Mouse (Mus musculus) right cerebral cortex, postnatal 14 days (tissue): ENCODE results near the gene Fam181a.

Experiments
- DNase-seq: peaks from one replicate; pipeline ENCODE4 v3.0.0; 2022

Gene Fam181a

GRCm38 (mm10) chr12:103310744-103311267, at the start of gene Fam181a:
TSS of gene Fam181a (plus strand) at chr12:103310975.
- no peak for DNase-seq

GRCm38 (mm10) chr12:103262017-103262865, 48.5 kb upstream of the Fam181a start:
- DNase-seq, result no peak

DNA sequence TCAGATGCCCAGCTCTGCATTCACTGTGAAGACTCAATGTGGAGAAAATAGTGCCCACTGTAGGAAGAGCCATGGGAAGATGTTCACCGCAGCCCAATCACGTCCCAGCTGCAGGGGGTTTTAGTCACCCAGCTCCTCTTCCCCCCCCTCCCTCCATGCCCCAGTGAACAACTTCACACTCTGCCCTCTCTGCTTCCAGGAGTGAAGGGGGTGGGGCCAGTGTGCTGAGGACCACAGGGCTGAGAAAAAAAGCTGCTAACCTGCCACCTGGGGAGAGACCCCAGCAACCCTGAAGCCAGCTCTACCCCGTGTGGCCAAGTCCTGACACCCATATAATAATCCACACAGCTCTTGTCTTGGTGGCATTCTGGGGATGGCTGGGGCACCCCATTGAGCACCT, 44.2 kb upstream of the Fam181a start:
- DNase-seq, result no peak

DNA sequence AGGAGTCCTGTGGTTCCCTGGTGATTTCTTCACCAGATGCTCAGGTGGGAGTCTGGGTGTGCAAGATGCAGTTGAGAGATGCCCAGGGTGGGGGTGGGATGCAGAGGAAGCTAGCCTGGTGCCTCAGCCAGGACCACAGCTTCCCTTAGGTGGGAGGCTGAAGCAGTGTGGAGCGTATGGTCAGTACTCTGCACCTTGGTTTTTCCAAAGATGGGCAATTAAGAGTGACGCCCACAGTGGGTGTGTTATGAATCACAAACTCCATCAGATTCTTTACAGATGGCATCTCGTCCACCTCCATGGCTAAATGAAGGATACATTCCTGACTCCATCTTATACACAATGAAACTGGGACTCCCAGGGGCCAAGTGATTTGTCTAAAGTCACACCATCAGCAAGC, 38.6 kb upstream of the Fam181a start:
- DNase-seq, result no peak

DNA sequence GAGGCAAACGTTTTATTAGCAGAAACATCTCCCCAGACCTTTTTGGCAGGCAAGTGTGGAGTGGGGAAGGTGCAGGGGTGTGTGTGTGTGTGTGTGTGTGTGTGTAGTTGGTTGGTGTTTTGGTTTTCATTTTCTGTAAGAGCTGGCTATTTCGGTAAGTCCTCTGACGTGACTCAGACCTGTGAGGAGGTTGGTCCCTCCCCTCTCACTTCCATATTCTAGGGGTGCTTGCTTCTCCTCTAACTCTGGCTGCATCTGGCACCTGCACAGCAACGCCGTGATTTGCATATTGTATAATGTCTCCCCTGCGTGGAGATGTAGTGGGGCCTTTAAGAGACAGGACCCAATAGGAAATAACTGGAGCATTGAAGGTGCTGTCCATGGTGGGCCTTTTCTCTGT, 37.7 kb upstream of the Fam181a start:
- no peak for DNase-seq

GRCm38 (mm10) chr12:103273732-103274131, 37.0 kb upstream of the Fam181a start:
- DNase-seq, result no peak

- no peak for DNase-seq
These were observed 34.4 kb upstream of the Fam181a start for GRCm38 (mm10) chr12:103276422-103276821.

GRCm38 (mm10) chr12:103281491-103281890, 29.3 kb upstream of the Fam181a start:
- no peak for DNase-seq

DNA sequence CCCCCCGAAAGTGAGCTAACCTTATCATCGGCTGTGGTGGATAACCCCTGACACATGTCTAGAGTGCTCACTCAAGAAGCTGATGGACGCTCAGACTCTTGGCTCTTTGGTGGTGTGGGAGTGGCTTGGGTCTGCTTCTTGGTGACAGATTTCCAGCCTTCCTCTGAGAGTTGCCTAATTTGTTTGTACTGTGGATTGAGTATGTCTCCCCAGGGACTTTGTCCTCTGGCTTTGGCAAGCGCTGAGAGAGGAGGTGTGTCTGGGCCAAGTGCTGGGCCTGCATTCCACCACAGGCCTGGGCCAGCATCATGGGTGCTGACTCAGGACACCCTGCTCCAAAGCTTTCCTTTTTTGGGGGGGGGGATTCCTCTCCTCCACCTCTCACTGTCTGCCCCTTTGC, 28.9 kb upstream of the Fam181a start:
- no peak for DNase-seq

- no peak for DNase-seq
These were observed 27.8 kb upstream of the Fam181a start for GRCm38 (mm10) chr12:103282936-103283335.

DNA sequence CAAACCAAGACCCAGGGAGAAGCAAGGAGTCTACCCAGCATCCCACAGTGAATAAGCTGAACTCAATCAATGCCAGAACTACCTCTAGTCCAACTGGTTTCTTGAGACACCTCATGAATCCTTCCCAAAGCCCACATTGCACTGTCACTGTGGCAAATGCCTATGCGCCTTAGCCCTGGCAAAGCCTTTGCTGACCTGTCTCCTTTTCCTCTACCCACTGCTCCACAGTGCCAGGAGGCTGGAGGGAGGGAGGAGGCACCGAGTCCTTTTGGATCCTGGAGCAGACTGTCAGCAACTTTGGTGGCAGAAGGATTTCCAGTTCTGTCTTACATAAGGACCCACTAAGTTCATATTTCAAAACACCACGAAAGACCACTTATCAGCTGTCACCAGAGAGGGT, 27.4 kb upstream of the Fam181a start:
- no peak for DNase-seq

- no peak for DNase-seq
These were observed 23.5 kb upstream of the Fam181a start for GRCm38 (mm10) chr12:103287276-103287675.

DNA sequence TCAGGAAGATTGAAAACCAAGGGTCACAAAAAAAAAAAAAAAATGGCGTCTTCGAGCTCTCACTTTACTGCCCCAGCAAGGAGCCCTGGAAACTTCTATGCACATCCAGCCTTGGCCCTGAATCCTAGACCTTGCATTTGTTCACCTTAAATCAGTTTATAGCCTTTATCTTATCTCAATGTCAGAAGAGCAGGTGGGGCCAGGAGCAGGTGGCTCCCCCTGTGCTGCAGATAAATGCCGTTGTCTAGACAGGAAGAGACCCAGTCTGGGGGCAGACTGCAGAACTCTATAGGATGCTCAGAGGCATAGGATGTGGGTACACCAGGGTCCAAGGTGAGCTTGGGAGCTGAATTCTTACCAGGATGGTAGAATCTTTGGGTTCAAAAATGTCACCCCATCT, 18.4 kb upstream of the Fam181a start:
- no peak for DNase-seq

DNA sequence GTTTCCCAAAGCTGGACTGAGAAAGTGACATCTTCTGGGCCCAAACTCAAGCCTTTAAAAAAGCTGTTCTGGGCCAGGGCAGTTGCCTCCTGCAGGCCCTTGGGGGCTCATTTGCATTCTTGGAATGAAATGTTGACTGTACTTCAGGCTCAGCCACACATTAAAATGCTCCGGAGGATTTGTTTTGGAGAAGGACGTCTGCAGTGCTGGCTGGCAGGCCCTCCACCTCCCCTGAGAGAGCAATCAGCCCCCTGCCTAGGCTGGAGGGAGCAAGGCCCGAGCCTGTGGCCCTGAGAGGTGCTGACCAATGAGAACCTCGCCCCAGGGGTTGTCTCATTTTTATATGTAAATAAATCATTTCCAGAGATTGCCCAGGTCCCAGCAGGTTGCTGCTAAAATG, 14.5 kb upstream of the Fam181a start:
- DNase-seq, result no peak

DNA sequence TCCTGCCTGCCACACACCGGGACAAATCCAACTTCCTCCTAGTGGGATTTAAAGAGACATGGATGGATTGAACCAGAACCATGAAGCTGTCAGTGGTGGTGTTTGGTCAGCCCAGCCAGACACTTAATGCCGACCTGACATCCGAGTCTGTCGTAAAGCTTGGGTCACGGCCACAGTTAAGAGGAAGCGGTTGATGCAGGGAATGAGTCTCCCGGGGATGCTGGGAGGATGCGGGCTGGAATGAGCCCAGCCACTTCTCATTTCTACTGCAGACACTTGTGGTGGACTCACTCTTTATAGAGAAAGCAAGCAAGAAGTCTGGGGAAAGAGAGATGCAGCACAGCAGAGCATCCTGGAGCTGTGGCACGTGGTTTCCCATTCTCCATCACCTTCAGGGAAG, 10.3 kb upstream of the Fam181a start:
- DNase-seq, result no peak

- DNase-seq, result peak; percentile 71
These were observed 9.1 kb upstream of the Fam181a start for GRCm38 (mm10) chr12:103301645-103302044.

GRCm38 (mm10) chr12:103302960-103303359, 7.8 kb upstream of the Fam181a start:
- no peak for DNase-seq

DNA sequence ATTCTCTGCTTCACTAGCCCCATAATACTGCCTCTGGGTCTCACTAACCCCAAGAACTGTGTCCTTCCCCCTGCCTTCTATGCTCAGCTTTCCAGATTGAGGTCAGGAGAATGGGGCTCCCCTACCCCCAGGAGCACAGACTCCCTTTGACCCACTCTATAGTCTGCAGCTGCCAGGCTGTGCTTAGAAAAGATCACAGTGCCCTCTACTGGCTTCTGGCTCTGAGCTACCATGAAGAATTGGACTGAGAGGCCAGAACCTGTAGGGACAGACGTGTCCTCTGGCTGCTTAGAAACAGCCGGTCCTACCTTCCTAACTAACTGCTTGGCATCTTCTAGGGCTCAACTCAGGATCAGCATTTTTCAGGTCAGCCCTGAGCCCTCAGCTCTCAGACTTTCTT, 4.6 kb upstream of the Fam181a start:
- no peak for DNase-seq

DNA sequence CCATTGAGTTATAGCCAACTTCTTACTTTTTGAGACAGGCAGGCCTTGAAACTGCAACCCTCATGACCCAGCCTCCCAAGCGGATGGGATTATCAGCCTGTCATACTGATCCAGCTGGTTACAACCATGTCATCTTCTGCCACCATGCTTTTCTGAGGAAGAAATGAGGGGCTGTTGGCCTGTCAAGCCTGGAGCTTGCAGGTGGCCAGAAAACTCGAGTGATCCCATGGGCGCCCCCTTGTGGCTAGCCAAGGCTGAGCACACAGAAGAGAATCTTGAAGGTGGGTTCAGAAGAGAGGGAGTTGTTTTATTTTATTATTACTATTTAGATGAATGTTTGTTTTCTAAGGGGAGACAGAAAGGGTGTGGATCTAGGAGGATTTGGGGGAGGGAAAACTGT, 4.1 kb upstream of the Fam181a start:
- peak; percentile 71 for DNase-seq

DNA sequence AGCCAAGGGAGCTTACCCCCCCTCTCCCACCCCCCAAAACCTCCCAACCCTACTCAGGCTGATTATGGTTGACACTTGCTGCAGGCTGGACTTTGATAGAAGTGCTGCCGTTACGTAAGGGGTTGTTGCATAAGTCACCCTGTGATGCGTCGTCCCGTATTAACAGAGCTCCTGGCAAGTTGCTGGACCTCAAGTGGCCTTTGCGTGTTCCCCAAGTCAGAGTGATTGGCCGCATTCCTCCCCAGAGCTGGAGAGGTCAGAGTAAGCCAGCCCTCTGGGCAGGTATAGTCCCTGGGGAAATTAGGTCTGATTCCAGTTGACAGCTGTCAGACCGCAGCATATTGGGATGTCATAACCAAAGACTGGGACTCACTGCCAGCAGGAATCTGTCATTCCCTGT, 1.1 kb downstream of the Fam181a start:
- no peak for DNase-seq

- DNase-seq, result no peak
These were observed 2.5 kb downstream of the Fam181a start for GRCm38 (mm10) chr12:103313274-103313673.

DNA sequence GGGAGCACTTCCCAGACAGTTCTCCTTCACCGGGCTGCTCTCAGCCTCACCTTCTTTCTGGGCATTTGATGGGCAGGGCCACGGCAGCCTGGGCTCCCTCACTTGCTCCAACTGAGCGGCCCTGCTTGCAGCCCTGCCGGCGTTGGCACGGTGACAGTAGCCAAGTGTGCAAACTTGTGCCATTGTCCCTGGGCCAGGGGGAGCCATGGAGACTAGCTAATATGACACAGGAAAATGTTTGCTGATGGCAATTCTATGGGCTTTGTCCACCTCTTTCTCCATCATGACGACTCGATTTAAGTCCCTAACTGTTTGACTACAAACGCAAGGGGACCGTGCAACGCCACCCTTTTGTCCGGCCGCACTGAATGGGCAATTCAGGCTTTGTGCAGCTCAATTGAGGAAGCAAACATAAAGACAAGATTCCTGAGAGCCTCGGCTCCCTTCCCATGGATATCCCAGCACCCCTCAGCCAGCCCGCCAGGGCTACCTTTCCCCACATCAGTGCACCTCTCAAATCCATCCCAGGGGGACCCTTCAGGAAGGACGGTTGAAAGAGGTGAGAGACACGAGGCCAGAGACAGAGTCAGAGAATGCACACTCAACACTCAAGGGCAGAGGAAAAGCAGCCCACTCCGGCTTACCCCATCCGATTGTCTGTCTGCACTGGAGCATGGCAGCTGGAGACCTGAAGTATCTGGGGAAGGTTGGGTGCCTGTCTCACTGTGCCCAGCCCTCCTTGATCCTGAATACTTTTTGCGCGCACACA, 3.3 kb downstream of the Fam181a start:
- DNase-seq, result peak; percentile 50

- DNase-seq, result peak; percentile 40
These were observed 4.0 kb downstream of the Fam181a start for GRCm38 (mm10) chr12:103314640-103315361.
